In the genomic region with DNA sequence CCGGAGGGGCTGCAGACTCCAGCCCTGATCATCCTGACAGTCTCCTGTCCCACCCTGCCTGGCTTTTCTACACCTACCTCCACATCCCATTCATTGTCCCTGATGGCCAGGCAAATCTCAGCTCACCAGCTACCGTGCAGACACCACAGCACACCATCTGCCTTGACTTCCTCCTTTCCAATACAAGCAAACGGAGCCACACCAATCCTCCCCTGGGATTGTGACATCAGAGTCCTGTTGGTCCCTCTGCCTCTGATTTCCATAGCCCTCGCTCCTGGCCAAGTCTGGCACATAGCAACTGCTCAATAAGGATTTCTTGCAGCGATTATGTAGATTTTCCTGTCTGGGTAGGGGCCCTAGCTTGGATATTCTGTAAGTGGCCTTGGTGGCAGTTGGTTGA, we compare ENCODE assay signal across 8 mouse cellular contexts. TPM values are rescaled to one million over a fixed set of nuclear protein-coding genes. Genes with fewer than 3 reads are reported as not detected.
DNase-seq lines count a peak whose midpoint lies in the region; ATAC-seq and TF ChIP-seq lines count a peak whose summit lies in the region.

A gene (minus strand): TSS at position 285 of the 400 bp plus-strand sequence.

- no peaks in the 10 kb centered on the region for H3K36me3 ChIP-seq in hindbrain, postnatal 0 days (ENCODE audit: insufficient read depth, low read length)

- intact Hi-C loops in gastrocnemius, adult 2 months (cut with DNase I), result no loop called here

- CTCF ChIA-PET in Patski (lab: Charles Lee), result interaction anchor here (0.7 to 5.0 kb wide), 5 partner anchors 12 to 69 kb away, joined by 3 to 37 read pairs (median 7); no protein-coding TSS in a partner anchor

- H3K4me3 ChIP-seq in cerebellum, adult 2 months (replicated peaks; ENCODE audit: insufficient read depth, low read depth, low read length), result no peak within 1 kb of the TSS
- H3K4me3 ChIP-seq in gastrocnemius, adult 2 months, result no peak within 1 kb of the TSS
- no peak within 1 kb of the TSS for H3K4me3 ChIP-seq in hindbrain, postnatal 0 days (ENCODE audit: low read length)

- in situ Hi-C loops in Patski (cut with MboI; ENCODE audit: low pct_unique_long_range_greater_than_20kb), result loop anchor here (25.0 kb wide), 1 partner anchor 311 kb away; no protein-coding TSS in a partner anchor

- H3K27me3 ChIP-seq in cerebellum, adult 2 months (ENCODE audit: control insufficient read depth, insufficient read depth, low read length), result no peaks in the 10 kb centered on the region
- no peaks in the 10 kb centered on the region for H3K27me3 ChIP-seq in Patski
- H3K27me3 ChIP-seq in hindbrain, postnatal 0 days (ENCODE audit: insufficient read depth, low read length), result no peaks in the 10 kb centered on the region

- no peak for TF ChIP-seq POLR2A in cerebellum, adult 2 months (IDR thresholded peaks at IDR 0.05; ENCODE audit: borderline replicate concordance, insufficient read depth, low read length)

- ATAC-seq in Patski, result no peak
- no peak for ATAC-seq in hindbrain, postnatal 0 days
- peak; percentile 38; the same call in 1 of the 2 replicates for ATAC-seq in megakaryocyte, adult 5-6 weeks (ENCODE audit: poor library complexity, severe bottlenecking)

- no peak within 1 kb of the TSS for H3K9ac ChIP-seq in hindbrain, postnatal 0 days (replicated peaks; ENCODE audit: low read length)

- POLR2A ChIA-PET in Patski (lab: Charles Lee), result no interaction called here

- H3K27ac ChIP-seq in cerebellum, adult 2 months (ENCODE audit: insufficient read depth, low read length), result no peak within 1 kb of the TSS
- H3K27ac ChIP-seq in gastrocnemius, adult 2 months, result no peak within 1 kb of the TSS
- no peak within 1 kb of the TSS for H3K27ac ChIP-seq in hindbrain, postnatal 0 days

- TF ChIP-seq CTCF in cerebellum, adult 2 months (IDR thresholded peaks at IDR 0.05; ENCODE audit: borderline replicate concordance, insufficient read depth, low read depth, low read length), result no peak
- no peak for TF ChIP-seq CTCF in Patski (IDR thresholded peaks at IDR 0.05)
- TF ChIP-seq CTCF in gastrocnemius, adult 2 months (IDR thresholded peaks at IDR 0.05), result no peak
- no peak for TF ChIP-seq CTCF in hindbrain, postnatal 0 days (IDR thresholded peaks at IDR 0.05; ENCODE audit: low read depth)

- 30% methylated on average over 5 of the region's 5 CpGs for WGBS in cerebellum, adult 2 months
- WGBS in hindbrain, postnatal 0 days, result 53% methylated on average over 5 of the region's 5 CpGs

- no peaks in the 10 kb centered on the region for H3K9me3 ChIP-seq in hindbrain, postnatal 0 days (ENCODE audit: low read length)

- no peak for DNase-seq in cerebellum, adult 2 months
- DNase-seq in cerebellum, adult 9-10 months, result no peak
- DNase-seq in Patski (ENCODE audit: low read depth, low spot score), result no peak
- no peak for DNase-seq in gastrocnemius, adult 2 months
- DNase-seq in hindbrain, postnatal 0 days (ENCODE audit: low spot score), result no peak
- no peak for DNase-seq in ovary, postnatal 10 days (ENCODE audit: low spot score)
- no peak for DNase-seq in thymus, adult 18-20 months

- no peak within 1 kb of the TSS for H3K4me2 ChIP-seq in hindbrain, postnatal 0 days (ENCODE audit: low read depth, low read length)

- H3K4me1 ChIP-seq in cerebellum, adult 2 months (ENCODE audit: control insufficient read depth, insufficient read depth, low read length), result peaks cover 6% of the 10 kb centered on the region; the same call in 1 of the 2 replicates
- no peaks in the 10 kb centered on the region for H3K4me1 ChIP-seq in hindbrain, postnatal 0 days (ENCODE audit: insufficient read depth, low read length)

RNA-seq across cellular contexts. Expression of the gene that starts here (rescaled TPM):
- 87.4 and 91.1 TPM in 2 replicates for polyA plus RNA-seq in cerebellum, adult 2 months (2012; rRNA removed)
- polyA plus RNA-seq in Patski (2021), result 66.1 TPM
- total RNA-seq in gastrocnemius, adult 2 months (2021), result 10 to 100 TPM; 48.7 to 69.6 TPM
- total RNA-seq in hindbrain, postnatal 0 days (2014; rRNA removed), result 93.7 and 106 TPM in 2 replicates
- 86.3 and 91.0 TPM in 2 replicates for polyA plus RNA-seq in hindbrain, postnatal 0 days (2015; fragmentation: Nextera tagmentation; extraction: Ambion mirVana)
- total RNA-seq in megakaryocyte, adult 5-6 weeks (2015), result 35.6 and 42.6 TPM in 2 replicates
- 20.0 and 24.6 TPM in 2 replicates for total RNA-seq in megakaryocyte, adult 5-6 weeks (2017)
